Mouse (Mus musculus) lung, embryonic 14.5 days (tissue): ENCODE measurements around the gene Capn5. TPM values are rescaled to one million over a fixed set of nuclear protein-coding genes. Genes with fewer than 3 reads are reported as not detected.

Experiments used
- ATAC-seq: fragments of 200-750 bp; cut with Nextera tagmentation; 2 replicates; pipeline ENCODE4 v1.8.0; 2017; ENCODE audit warnings: mild to moderate bottlenecking, moderate TSS enrichment, moderate library complexity; ENCODE audit not compliant: insufficient read depth
- DNase-seq: peaks from one replicate; pipeline ENCODE4 v3.0.0-alpha.2; 2015
- H3K27ac ChIP-seq: fragments of 300-500 bp; sonication (generic); 2 replicates; pipeline ENCODE4 v1.5.1; 2014; ENCODE audit warnings: low read depth, mild to moderate bottlenecking, moderate library complexity
- H3K27me3 ChIP-seq: fragments of 300-500 bp; sonication (generic); 2 replicates; pipeline ENCODE4 v1.6.1; 2014; ENCODE audit warnings: low read length, control low read depth; ENCODE audit not compliant: insufficient read depth
- H3K36me3 ChIP-seq: fragments of 300-500 bp; sonication (generic); 2 replicates; pipeline ENCODE4 v1.6.1; 2014; ENCODE audit warnings: control low read depth; ENCODE audit not compliant: insufficient read depth
- H3K4me1 ChIP-seq: fragments of 300-500 bp; sonication (generic); 2 replicates; pipeline ENCODE4 v1.6.1; 2014; ENCODE audit warnings: antibody characterized with exemption, control low read depth; ENCODE audit not compliant: insufficient read depth
- H3K4me2 ChIP-seq: fragments of 300-500 bp; sonication (generic); 2 replicates; pipeline ENCODE4 v1.6.1; 2014; ENCODE audit warnings: mild to moderate bottlenecking
- H3K4me3 ChIP-seq: fragments of 300-500 bp; sonication (generic); 2 replicates; pipeline ENCODE4 v1.5.1; 2014; ENCODE audit warnings: low read depth, low read length
- H3K9ac ChIP-seq: fragments of 300-500 bp; sonication (generic); 2 replicates; pipeline ENCODE4 v1.6.1; 2014
- H3K9me3 ChIP-seq: fragments of 300-500 bp; sonication (generic); 2 replicates; pipeline ENCODE4 v1.6.1; 2016; ENCODE audit warnings: low read depth, low read length, control low read depth
- CTCF ChIP-seq: IDR thresholded peaks from 2 replicates; pipeline ENCODE4 v1.5.1; 2016; ENCODE audit warnings: antibody characterized with exemption, low read depth
- WGBS: fragments of 180-500 bp; shearing (Covaris S2); extraction: QIAGEN DNeasy Blood & Tissue Kit; methylation state at CpG from one replicate; pipeline ENCODE4 v1.1.7; 2014; 5-methylcytosine and 5-hydroxymethylcytosine counted together
- polyA plus RNA-seq: library from polyadenylated mRNA; unstranded; fragments of >200 nt; fragmentation: Nextera tagmentation; extraction: Ambion mirVana; gene quantifications from 2 replicates; pipeline ENCODE4 v1.2.1, GENCODE M21; 2014

Gene Capn5
- polyA plus RNA-seq, 1 experiment from 2014 or later = 4.5 TPM

DNA sequence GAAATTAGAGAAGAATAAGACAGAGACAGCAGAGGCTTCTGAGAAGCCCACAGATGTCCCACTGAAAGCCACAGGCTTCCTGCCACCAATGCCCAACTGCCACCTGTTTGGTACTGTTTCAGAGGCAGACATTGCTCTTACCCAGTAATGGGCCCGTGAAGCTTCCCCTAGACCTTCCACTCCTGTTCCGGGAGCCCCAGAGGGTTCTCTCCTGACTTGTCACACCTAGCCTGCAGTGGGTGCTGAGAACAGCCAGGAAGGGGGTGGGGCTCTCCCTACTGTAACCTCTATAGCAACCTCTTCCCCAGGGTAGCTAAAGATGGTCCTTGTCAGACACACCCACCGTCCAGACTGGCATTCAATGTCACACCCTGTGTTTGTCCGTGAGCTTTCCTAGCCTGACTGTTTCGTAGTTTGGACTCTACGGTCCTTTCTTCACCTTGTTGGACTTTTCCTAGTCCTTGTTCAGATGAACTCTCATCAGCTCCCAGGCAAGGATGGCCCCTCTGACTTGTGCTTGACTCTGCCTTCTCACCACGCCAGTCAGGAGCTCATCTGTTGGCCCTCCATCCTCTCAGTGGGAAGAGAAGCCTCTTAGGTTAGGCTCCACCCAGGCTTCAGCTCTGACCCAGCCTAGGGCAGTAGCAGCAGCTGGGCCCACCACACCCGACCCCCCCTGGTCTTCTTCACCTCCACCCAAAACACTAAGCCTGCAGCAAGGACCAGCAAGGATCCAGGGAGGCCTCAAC, 1.6 kb downstream of the Capn5 start:
- no peak for TF ChIP-seq CTCF
- peak overlapping the region; percentile 13; the same call in 1 of the 2 replicates for H3K27ac ChIP-seq
- peak overlapping the region; percentile 76; the same call in 1 of the 2 replicates for H3K4me3 ChIP-seq

DNA sequence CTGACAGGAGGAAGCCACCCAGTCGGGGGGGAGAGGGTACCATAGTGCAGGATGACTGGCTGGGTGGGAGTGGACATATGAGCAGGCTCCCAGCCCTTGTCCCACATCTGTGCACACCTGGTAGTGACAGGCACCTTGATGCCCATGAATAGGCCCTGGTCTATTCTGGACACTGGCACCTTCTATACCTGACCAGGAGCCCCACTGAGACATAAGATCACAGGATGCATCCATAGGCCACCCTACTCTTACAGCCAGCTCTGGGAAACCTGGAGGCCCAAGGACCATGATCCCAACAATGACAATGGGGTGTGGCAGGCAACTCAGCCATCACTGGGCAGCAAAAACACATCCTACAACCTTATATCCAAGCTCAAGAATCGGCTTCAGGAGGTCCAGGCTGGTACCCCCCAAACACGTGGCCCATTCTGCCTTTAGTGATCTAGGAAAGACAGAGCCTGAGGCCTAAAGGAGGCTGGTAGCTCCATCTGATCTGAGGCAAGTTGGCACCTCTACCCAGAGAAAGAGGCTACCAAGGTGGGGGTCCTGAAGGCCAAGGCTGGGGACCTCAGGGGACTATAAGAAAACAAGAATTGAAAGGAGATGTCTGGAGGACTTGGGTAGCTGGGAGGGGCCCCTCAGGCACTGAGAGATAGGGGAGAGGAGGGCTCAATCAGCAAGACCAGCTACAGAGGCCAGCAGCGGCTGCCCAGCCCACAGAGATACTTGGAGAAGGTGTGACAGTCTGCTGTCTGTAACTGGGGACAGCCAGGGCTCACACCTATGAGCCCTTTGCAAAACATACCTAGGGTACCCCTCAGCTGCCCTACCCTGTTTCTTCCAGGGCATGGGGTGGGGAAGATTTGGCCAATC, 3.0 kb downstream of the Capn5 start:
- TF ChIP-seq CTCF = no peak
- H3K4me3 ChIP-seq = no peak overlapping the region
- peaks cover 20% of the 10 kb centered on the region; the same call in 1 of the 2 replicates for H3K4me1 ChIP-seq

More for the DNA sequence above, 1.6 kb downstream of the Capn5 start:
- WGBS = 61% methylated on average over 8 of the region's 8 CpGs
- ATAC-seq = no peak
- Histone ChIP-seq H3K9ac (no peak overlapping the region), H3K9me3 (no peaks in the 10 kb centered on the region), H3K4me1 (0 out of 2 replicates have a peak, but pooled peaks cover 14% of the 10 kb centered on the region), H3K4me2 (peak overlapping the region; percentile 80), H3K36me3 (no peaks in the 10 kb centered on the region), H3K27me3 (no peaks in the 10 kb centered on the region)
- no peak for DNase-seq

DNA sequence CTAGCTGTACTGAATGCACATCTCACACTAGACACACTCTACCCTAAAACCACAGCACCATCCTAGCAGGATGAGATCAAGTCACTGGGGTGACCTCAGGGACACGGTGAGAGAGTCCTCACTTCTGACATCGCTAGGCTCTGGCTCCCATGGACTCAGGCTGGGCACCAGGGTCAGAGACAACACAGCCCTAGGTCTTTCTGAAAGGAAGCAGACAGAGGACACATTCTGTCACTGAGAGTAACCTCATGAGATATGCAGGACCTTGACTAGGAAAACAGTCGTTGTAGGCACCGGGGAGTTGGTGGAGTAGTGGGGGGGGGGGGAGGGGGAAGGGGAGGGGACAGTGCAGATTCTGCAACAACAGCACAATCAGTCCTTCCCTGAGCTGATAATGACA, 4.7 kb downstream of the Capn5 start:
- H3K9ac ChIP-seq = no peak overlapping the region
- H3K9me3 ChIP-seq = no peaks in the 10 kb centered on the region
- no peaks in the 10 kb centered on the region for H3K27me3 ChIP-seq
- H3K36me3 ChIP-seq = no peaks in the 10 kb centered on the region
- TF ChIP-seq CTCF = no peak
- ATAC-seq = no peak
- WGBS = 29% methylated on average over 4 of the region's 4 CpGs
- DNase-seq = no peak
- H3K4me1 ChIP-seq = peaks cover 17% of the 10 kb centered on the region; the same call in 1 of the 2 replicates
- H3K27ac ChIP-seq = no peak overlapping the region
- H3K4me3 ChIP-seq = no peak overlapping the region
- no peak overlapping the region for H3K4me2 ChIP-seq

More for the DNA sequence above, 3.0 kb downstream of the Capn5 start:
- ATAC-seq = no peak
- Histone ChIP-seq H3K27ac (no peak overlapping the region; the same call in 1 of the 2 replicates), H3K9me3 (no peaks in the 10 kb centered on the region), H3K9ac (no peak overlapping the region), H3K4me2 (peak overlapping the region; percentile 12; the same call in 1 of the 2 replicates), H3K36me3 (no peaks in the 10 kb centered on the region), H3K27me3 (no peaks in the 10 kb centered on the region)
- no peak for DNase-seq
- WGBS = 58% methylated on average over 4 of the region's 4 CpGs

DNA sequence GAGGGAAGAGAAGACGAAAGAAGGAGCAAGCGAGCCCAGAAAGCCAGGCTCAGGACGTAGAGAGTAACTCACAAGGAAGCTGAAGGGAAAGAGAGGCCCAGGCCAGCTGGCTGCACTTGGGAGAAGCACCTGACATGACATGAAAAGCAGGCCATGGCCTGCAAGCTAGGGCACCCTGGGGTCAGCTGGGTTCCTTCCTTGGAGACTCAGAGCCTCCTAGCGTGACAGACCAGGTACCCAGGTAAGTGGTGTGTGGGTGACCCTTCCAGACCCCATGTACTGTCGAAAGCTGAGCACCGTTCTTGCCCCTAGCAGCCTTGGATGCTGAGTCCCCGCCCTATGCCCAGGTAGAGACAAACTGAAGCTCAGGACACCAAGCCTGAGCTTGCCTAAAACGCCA, 5.4 kb downstream of the Capn5 start:
- no peaks in the 10 kb centered on the region for H3K27me3 ChIP-seq
- no peak overlapping the region for H3K4me2 ChIP-seq
- H3K9ac ChIP-seq = no peak overlapping the region
- DNase-seq (no peak), ATAC-seq (no peak)
- 73% methylated on average over 8 of the region's 8 CpGs for WGBS
- H3K36me3 ChIP-seq = no peaks in the 10 kb centered on the region
- H3K4me3 ChIP-seq = no peak overlapping the region
- peaks cover 17% of the 10 kb centered on the region; the same call in 1 of the 2 replicates for H3K4me1 ChIP-seq
- no peak overlapping the region for H3K27ac ChIP-seq
- no peak for TF ChIP-seq CTCF
- H3K9me3 ChIP-seq = no peaks in the 10 kb centered on the region

DNA sequence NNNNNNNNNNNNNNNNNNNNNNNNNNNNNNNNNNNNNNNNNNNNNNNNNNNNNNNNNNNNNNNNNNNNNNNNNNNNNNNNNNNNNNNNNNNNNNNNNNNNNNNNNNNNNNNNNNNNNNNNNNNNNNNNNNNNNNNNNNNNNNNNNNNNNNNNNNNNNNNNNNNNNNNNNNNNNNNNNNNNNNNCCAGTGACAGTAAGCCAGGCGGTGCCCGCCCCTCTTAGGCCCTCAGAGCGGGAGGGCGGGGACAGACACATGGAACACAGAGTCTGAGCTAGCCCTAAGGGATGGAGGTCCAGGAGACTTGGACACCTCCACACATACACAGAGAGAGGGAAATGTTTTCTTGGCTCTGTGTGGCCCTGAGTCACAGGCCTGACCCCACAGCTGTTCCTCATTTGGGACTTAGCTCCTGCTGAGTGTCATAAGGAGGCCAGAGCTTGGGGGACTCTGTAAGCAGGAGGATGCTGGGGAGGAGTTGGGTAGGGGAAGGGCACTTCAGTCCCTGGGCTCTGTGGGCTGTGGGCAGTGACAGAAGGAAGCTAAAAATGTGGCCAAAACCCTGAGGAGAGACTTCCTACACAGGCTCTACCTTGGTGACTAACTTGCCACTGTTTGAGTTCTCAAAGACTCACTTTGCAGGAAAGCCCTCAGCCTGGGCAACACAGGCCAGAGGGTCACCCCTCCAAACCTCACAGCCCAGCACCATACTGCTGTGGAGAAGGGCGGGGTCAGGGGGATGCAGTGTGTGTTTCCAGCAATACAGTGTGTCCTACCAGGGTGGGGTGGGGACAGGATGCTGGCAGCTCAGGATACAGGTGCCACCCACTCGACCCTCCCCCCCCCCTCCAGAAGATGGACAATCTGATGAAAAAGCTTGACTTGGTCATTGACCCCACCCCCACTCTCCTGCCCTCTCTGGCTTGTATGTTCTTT, 6.7 kb downstream of the Capn5 start:
- DNase-seq (no peak), ATAC-seq (peak; percentile 70)
- H3K27me3 ChIP-seq = no peaks in the 10 kb centered on the region
- H3K4me1 ChIP-seq = peaks cover 10% of the 10 kb centered on the region; the same call in 1 of the 2 replicates
- WGBS = 57% methylated on average over 6 of the region's 6 CpGs
- TF ChIP-seq CTCF = no peak
- H3K9ac ChIP-seq = no peak overlapping the region
- H3K4me2 ChIP-seq = no peak overlapping the region; the same call in 1 of the 2 replicates
- H3K9me3 ChIP-seq = no peaks in the 10 kb centered on the region
- H3K27ac ChIP-seq = peak overlapping the region; percentile 58
- no peak overlapping the region for H3K4me3 ChIP-seq
- no peaks in the 10 kb centered on the region for H3K36me3 ChIP-seq

DNA sequence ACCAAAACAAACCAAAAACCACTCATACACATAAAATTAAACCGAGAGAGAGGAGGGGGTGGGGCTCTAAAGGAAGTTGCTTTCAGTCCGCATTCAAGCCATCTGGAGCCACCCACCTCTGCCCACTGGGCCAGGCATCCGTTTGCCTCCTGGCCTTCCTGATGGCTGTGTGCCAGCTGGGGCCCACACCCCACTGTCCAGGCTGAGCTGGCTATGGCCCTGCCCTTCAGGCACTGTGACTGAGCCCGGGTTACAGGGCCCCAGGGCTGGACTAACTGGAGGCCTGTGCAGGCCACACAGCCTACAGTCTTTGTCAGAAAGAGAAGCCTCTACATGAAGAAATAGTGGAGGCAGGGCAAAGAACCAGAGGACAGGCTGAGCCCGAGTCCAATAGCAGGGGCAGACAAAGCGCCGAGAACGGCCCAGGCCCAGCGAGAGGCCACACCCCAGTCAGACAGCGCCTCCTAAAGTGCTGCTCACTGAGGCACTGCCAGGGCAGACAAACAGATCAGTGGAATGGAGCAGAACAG, 13.0 kb downstream of the Capn5 start:
- Histone ChIP-seq H3K9me3 (no peaks in the 10 kb centered on the region), H3K9ac (peak overlapping the region; percentile 23; the same call in 1 of the 2 replicates), H3K4me2 (0 out of 2 replicates have a peak overlapping the region, but pooled peaks have one; percentile 25), H3K27me3 (no peaks in the 10 kb centered on the region), H3K4me3 (no peak overlapping the region), H3K27ac (peak overlapping the region; percentile 73), H3K36me3 (no peaks in the 10 kb centered on the region), H3K4me1 (peaks cover 32% of the 10 kb centered on the region)
- DNase-seq = peak; percentile 59
- 49% methylated on average over 10 of the region's 10 CpGs for WGBS
- peak; percentile 61 for ATAC-seq
- no peak; the same call in 1 of the 2 replicates for TF ChIP-seq CTCF
